Mouse (Mus musculus) hindbrain, postnatal 0 days (tissue): ENCODE data around the gene H2afy. TPM values are rescaled to one million over a fixed set of nuclear protein-coding genes. Genes with fewer than 3 reads are reported as not detected.

Experiments
- ATAC-seq: fragments of 200-750 bp; cut with Nextera tagmentation; 2 replicates; pipeline ENCODE4 v1.8.0; 2017; ENCODE audit warnings: mild to moderate bottlenecking, moderate TSS enrichment, moderate library complexity
- DNase-seq: peaks from one replicate; pipeline ENCODE4 v3.0.0-alpha.2; 2015; ENCODE audit warnings: low spot score
- H3K27ac ChIP-seq: fragments of 300-500 bp; sonication (generic); 2 replicates; pipeline ENCODE4 v1.5.1; 2014; ENCODE audit warnings: mild to moderate bottlenecking
- H3K27me3 ChIP-seq: fragments of 300-500 bp; sonication (generic); 2 replicates; pipeline ENCODE4 v1.6.1; 2014; ENCODE audit warnings: low read length, mixed read lengths; ENCODE audit not compliant: insufficient read depth
- H3K36me3 ChIP-seq: fragments of 300-500 bp; sonication (generic); 2 replicates; pipeline ENCODE4 v1.6.1; 2014; ENCODE audit warnings: low read length, mixed read lengths; ENCODE audit not compliant: insufficient read depth
- H3K4me1 ChIP-seq: fragments of 300-500 bp; sonication (generic); 2 replicates; pipeline ENCODE4 v1.6.1; 2014; ENCODE audit warnings: antibody characterized with exemption, low read length, mixed read lengths; ENCODE audit not compliant: insufficient read depth
- H3K4me2 ChIP-seq: fragments of 300-500 bp; sonication (generic); 2 replicates; pipeline ENCODE4 v1.6.1; 2014; ENCODE audit warnings: low read depth, mild to moderate bottlenecking, low read length, moderate library complexity, mixed read lengths
- H3K4me3 ChIP-seq: fragments of 300-500 bp; sonication (generic); 2 replicates; pipeline ENCODE4 v1.5.1; 2014; ENCODE audit warnings: low read length
- H3K9ac ChIP-seq: fragments of 300-500 bp; sonication (generic); replicated peaks from 2 replicates; pipeline ENCODE4 v1.6.1; 2014; ENCODE audit warnings: mild to moderate bottlenecking, low read length, moderate library complexity, mixed read lengths
- H3K9me3 ChIP-seq: fragments of 300-500 bp; sonication (generic); 2 replicates; pipeline ENCODE4 v1.6.1; 2016; ENCODE audit warnings: low read length, mixed read lengths
- CTCF ChIP-seq: IDR thresholded peaks from 2 replicates; pipeline ENCODE4 v1.5.1; 2016; ENCODE audit warnings: antibody characterized with exemption, control low read depth, low read depth
- WGBS: fragments of 180-500 bp; shearing (Covaris S2); extraction: QIAGEN DNeasy Blood & Tissue Kit; methylation state at CpG from one replicate; pipeline ENCODE4 v1.1.7; 2014; 5-methylcytosine and 5-hydroxymethylcytosine counted together
- polyA plus RNA-seq: library from polyadenylated mRNA; unstranded; fragments of >200 nt; fragmentation: Nextera tagmentation; extraction: Ambion mirVana; gene quantifications from 2 replicates; pipeline ENCODE4 v1.2.1, GENCODE M21; 2015
- total RNA-seq: library from RNA; depleted of rRNA; stranded (reverse); fragments of >200 nt; gene quantifications from 2 replicates; pipeline ENCODE4 v1.2.3, GENCODE M21; 2014

The H2afy gene
- total and polyA plus RNA-seq, 2 experiments from 2014 or later, result 175 to 181 TPM

DNA sequence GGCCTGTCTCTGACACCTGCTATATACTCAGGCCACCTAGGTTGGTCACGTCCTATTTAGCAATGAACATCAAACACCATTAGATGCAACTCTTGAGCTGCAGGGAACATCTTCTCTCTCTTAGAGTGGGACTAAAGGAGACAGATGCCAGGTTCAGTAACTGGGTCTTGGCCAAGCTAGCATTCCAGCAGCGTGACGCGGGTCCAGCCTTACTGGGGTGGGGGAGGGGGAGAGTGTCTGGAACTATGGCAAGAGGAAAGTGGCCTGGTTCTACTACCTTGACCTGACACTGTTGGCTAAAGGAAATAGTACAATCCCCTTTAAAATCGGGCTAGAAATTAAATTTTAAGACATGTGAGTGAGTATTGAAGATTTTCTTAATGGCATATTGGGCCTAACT is 43.6 kb downstream of the H2afy start:
- TF ChIP-seq CTCF, result no peak
- peaks cover 29% of the 10 kb centered on the region for H3K4me1 ChIP-seq
- WGBS, result 64% methylated on average over 5 of the region's 5 CpGs
- H3K36me3 ChIP-seq, result peaks cover 15% of the 10 kb centered on the region
- ATAC-seq (no peak), DNase-seq (no peak)
- H3K27ac ChIP-seq, result peak overlapping the region; percentile 55; the same call in 1 of the 2 replicates
- H3K27me3 ChIP-seq, result no peaks in the 10 kb centered on the region
- no peak overlapping the region for H3K4me2 ChIP-seq
- no peak overlapping the region for H3K9ac ChIP-seq
- no peak overlapping the region for H3K4me3 ChIP-seq
- no peaks in the 10 kb centered on the region for H3K9me3 ChIP-seq

GRCm38 (mm10) chr13:56090597-56090996 is 45.6 kb downstream of the H2afy start:
- no peak overlapping the region for H3K27ac ChIP-seq
- peak; percentile 25; the same call in 1 of the 2 replicates for TF ChIP-seq CTCF
- ATAC-seq, result no peak
- DNase-seq, result no peak
- no peaks in the 10 kb centered on the region for H3K9me3 ChIP-seq
- WGBS, result 71% methylated on average over 2 of the region's 2 CpGs
- H3K4me1 ChIP-seq, result peaks cover 25% of the 10 kb centered on the region
- H3K4me3 ChIP-seq, result no peak overlapping the region
- H3K27me3 ChIP-seq, result no peaks in the 10 kb centered on the region
- H3K9ac ChIP-seq, result no peak overlapping the region
- peaks cover 15% of the 10 kb centered on the region for H3K36me3 ChIP-seq
- H3K4me2 ChIP-seq, result no peak overlapping the region

GRCm38 (mm10) chr13:56088602-56089001 is 47.6 kb downstream of the H2afy start:
- H3K27me3 ChIP-seq, result no peaks in the 10 kb centered on the region
- no peaks in the 10 kb centered on the region for H3K9me3 ChIP-seq
- no peak overlapping the region for H3K4me2 ChIP-seq
- ATAC-seq, result no peak
- 0 out of 2 replicates have a peak overlapping the region, but pooled peaks have one; percentile 12 for H3K27ac ChIP-seq
- peaks cover 15% of the 10 kb centered on the region for H3K36me3 ChIP-seq
- no peak overlapping the region for H3K9ac ChIP-seq
- WGBS, result 59% methylated on average over 13 of the region's 13 CpGs
- TF ChIP-seq CTCF, result no peak
- no peak for DNase-seq
- peaks cover 12% of the 10 kb centered on the region for H3K4me1 ChIP-seq
- H3K4me3 ChIP-seq, result no peak overlapping the region

DNA sequence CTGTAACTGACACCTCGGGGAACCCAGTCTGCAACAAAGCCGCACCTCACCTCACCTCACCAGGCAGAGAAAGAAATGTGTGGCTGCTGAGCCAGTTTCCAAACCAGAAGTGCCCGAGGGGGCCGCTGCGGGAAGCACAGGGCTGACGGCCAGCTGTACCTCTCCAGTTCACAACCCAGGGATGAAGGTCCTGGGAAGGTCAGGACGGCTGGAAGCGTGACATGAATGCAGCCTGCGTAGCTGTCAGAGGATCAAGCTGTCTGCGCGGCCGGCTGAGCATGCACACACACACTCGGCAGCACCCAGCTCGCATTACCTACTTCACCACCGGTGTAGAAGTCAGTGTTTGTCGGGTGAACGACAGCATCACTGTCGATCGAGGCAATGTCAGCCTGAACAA is 48.2 kb downstream of the H2afy start:
- DNase-seq, result no peak
- no peak for ATAC-seq
- TF ChIP-seq CTCF, result no peak
- no peak overlapping the region for H3K9ac ChIP-seq
- no peak overlapping the region for H3K27ac ChIP-seq
- 62% methylated on average over 19 of the region's 19 CpGs for WGBS
- no peaks in the 10 kb centered on the region for H3K27me3 ChIP-seq
- H3K9me3 ChIP-seq, result no peaks in the 10 kb centered on the region
- H3K4me3 ChIP-seq, result no peak overlapping the region
- H3K4me2 ChIP-seq, result no peak overlapping the region
- H3K4me1 ChIP-seq, result peaks cover 7% of the 10 kb centered on the region
- peaks cover 18% of the 10 kb centered on the region for H3K36me3 ChIP-seq

DNA sequence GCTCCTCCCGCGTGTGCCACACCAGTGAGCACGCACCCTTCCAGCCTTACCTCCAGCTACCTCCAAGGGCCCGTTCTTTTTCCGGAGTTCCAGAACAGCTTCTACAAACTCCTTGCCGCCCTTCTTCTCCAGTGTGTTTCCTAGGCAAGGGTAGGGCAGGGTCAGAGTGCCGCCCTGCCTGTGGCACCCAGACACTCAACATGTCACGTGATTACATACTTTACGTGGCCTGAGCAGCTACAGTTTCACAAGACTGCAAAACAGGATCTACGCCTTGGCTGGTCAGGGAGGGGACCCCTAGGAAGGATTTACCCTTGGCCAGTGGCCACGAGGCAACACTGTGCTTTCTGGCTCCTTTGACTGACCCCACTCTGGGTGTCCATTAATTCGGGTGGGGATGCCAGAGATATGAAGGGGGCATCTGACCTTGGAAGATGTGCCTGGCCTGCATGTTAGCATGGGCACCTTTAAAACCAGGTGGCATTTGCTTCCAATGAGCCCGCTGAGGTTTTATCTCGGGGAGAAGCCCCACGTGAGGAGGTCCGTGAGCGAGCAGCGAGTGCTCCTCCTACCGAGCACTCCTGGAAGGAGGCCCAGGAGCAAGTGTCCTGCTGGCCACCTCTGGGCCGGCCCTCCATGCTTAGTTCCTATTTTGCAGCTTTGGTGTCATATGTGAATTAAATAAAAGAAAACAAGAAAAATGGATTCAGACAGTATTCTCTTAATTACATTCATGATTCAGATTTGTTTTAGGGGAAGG is 51.8 kb downstream of the H2afy start:
- ATAC-seq, result no peak
- Histone ChIP-seq H3K9me3 (no peaks in the 10 kb centered on the region), H3K27ac (no peak overlapping the region), H3K27me3 (no peaks in the 10 kb centered on the region), H3K4me3 (no peak overlapping the region), H3K4me2 (no peak overlapping the region), H3K9ac (no peak overlapping the region), H3K36me3 (peaks cover 17% of the 10 kb centered on the region), H3K4me1 (no peaks in the 10 kb centered on the region)
- TF ChIP-seq CTCF, result no peak
- no peak for DNase-seq
- 80% methylated on average over 20 of the region's 20 CpGs for WGBS

DNA sequence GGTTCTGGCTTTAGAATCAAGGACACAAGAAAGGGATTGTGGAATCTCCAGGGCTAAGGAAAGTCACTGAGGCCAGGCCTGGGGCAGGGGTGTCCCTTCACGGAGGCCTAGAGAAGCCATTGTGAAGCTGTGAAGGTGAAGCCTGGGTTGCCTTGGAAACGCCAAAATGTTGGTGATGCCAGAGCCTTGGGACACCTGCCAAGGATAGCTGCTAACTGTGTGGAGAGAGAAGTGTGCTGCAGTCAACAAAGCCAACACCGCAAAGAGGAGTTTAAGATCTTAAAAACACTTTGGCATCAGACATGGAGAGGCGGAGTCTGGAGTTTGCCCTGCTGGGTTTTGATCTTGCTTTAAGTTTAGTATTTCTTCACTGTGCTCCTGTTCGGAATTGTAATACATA is 54.5 kb downstream of the H2afy start:
- DNase-seq, result peak; percentile 33
- Histone ChIP-seq H3K4me2 (no peak overlapping the region), H3K4me3 (no peak overlapping the region), H3K27ac (no peak overlapping the region), H3K9ac (no peak overlapping the region), H3K27me3 (no peaks in the 10 kb centered on the region), H3K4me1 (no peaks in the 10 kb centered on the region), H3K9me3 (no peaks in the 10 kb centered on the region), H3K36me3 (peaks cover 16% of the 10 kb centered on the region; the same call in 1 of the 2 replicates)
- WGBS, result 47% methylated on average over 5 of the region's 5 CpGs
- ATAC-seq, result no peak
- no peak for TF ChIP-seq CTCF

- Histone ChIP-seq H3K36me3 (peaks cover 29% of the 10 kb centered on the region; the same call in 1 of the 2 replicates), H3K4me3 (no peak overlapping the region), H3K4me1 (no peaks in the 10 kb centered on the region), H3K9ac (no peak overlapping the region), H3K9me3 (no peaks in the 10 kb centered on the region), H3K27me3 (no peaks in the 10 kb centered on the region), H3K27ac (no peak overlapping the region), H3K4me2 (no peak overlapping the region)
- 98% methylated on average over 2 of the region's 2 CpGs for WGBS
- TF ChIP-seq CTCF, result no peak
- ATAC-seq, result no peak
- DNase-seq, result no peak
These were observed 56.5 kb downstream of the H2afy start for GRCm38 (mm10) chr13:56079616-56080015.
